Mouse (Mus musculus) forebrain, embryonic 14.5 days (tissue): ENCODE measurements around the gene Kitl. TPM values are rescaled to one million over a fixed set of nuclear protein-coding genes. Genes with fewer than 3 reads are reported as not detected.

Experiments used
- ATAC-seq: fragments of 200-750 bp; cut with Nextera tagmentation; 2 replicates; pipeline ENCODE4 v1.8.0; 2017; ENCODE audit warnings: mild to moderate bottlenecking, moderate library complexity
- DNase-seq: peaks from one replicate; pipeline ENCODE4 v3.0.0-alpha.2; 2015; ENCODE audit warnings: low spot score
- H3K27ac ChIP-seq: fragments of 300-500 bp; sonication (generic); 2 replicates; pipeline ENCODE4 v1.5.1; 2014; ENCODE audit warnings: low read depth, mild to moderate bottlenecking, control low read depth, low read length, moderate library complexity
- H3K27me3 ChIP-seq: fragments of 300-500 bp; sonication (generic); replicated peaks from 2 replicates; pipeline ENCODE4 v1.6.1; 2014; ENCODE audit warnings: low read length, control low read depth, mixed read lengths; ENCODE audit not compliant: control insufficient read depth, insufficient read depth
- H3K36me3 ChIP-seq: fragments of 300-500 bp; sonication (generic); 2 replicates; pipeline ENCODE4 v1.6.1; 2014; ENCODE audit warnings: low read length, control low read depth; ENCODE audit not compliant: control insufficient read depth, insufficient read depth
- H3K4me1 ChIP-seq: fragments of 300-500 bp; sonication (generic); 2 replicates; pipeline ENCODE4 v1.6.1; 2014; ENCODE audit warnings: antibody characterized with exemption, low read length, control low read depth; ENCODE audit not compliant: control insufficient read depth, insufficient read depth
- H3K4me2 ChIP-seq: fragments of 300-500 bp; sonication (generic); 2 replicates; pipeline ENCODE4 v1.6.1; 2014; ENCODE audit warnings: mild to moderate bottlenecking, control low read depth, low read length
- H3K4me3 ChIP-seq: fragments of 300-500 bp; sonication (generic); 2 replicates; pipeline ENCODE4 v1.5.1; 2014; ENCODE audit warnings: low read depth, low read length, control low read depth
- H3K9ac ChIP-seq: fragments of 300-500 bp; sonication (generic); 2 replicates; pipeline ENCODE4 v1.6.1; 2014; ENCODE audit warnings: mild to moderate bottlenecking, low read length, control low read depth, moderate library complexity
- H3K9me3 ChIP-seq: fragments of 300-500 bp; sonication (generic); replicated peaks from 2 replicates; pipeline ENCODE4 v1.6.1; 2016; ENCODE audit warnings: low read length, control low read depth, mixed read lengths; ENCODE audit not compliant: control insufficient read depth
- WGBS: fragments of 180-500 bp; shearing (Covaris S2); extraction: QIAGEN DNeasy Blood & Tissue Kit; methylation state at CpG from one replicate; pipeline ENCODE4 v1.1.7; 2014; 5-methylcytosine and 5-hydroxymethylcytosine counted together
- polyA plus RNA-seq: library from polyadenylated mRNA; unstranded; fragments of >200 nt; fragmentation: Nextera tagmentation; extraction: Ambion mirVana; gene quantifications from 2 replicates; pipeline ENCODE4 v1.2.1, GENCODE M21; 2014

Kitl gene
- polyA plus RNA-seq, result 59.4 and 83.6 TPM in 2 replicates

- Histone ChIP-seq H3K27ac (peak within 1 kb of the TSS; percentile 54), H3K4me2 (peak within 1 kb of the TSS; percentile 94), H3K27me3 (peaks cover 9% of the 10 kb centered on the region), H3K9me3 (no peaks in the 10 kb centered on the region), H3K36me3 (no peaks in the 10 kb centered on the region), H3K9ac (peak within 1 kb of the TSS; percentile 74), H3K4me3 (peak within 1 kb of the TSS; percentile 72), H3K4me1 (peaks cover 14% of the 10 kb centered on the region)
- peak; percentile 83 for ATAC-seq
- peak; percentile 78 for DNase-seq
- WGBS, result under 1% methylated on average over 66 of the region's 70 CpGs
Observed at GRCm38 (mm10) chr10:100015370-100016325, at the start of gene Kitl. Gene Kitl (plus strand): TSS chr10:100015630.

GRCm38 (mm10) chr10:99972866-99973265 lies 42.6 kb upstream of the Kitl start:
- Histone ChIP-seq H3K9ac (no peak overlapping the region), H3K9me3 (no peaks in the 10 kb centered on the region), H3K36me3 (no peaks in the 10 kb centered on the region), H3K4me3 (no peak overlapping the region), H3K27ac (no peak overlapping the region), H3K4me1 (no peaks in the 10 kb centered on the region), H3K4me2 (no peak overlapping the region), H3K27me3 (no peaks in the 10 kb centered on the region)
- no peak for DNase-seq
- WGBS, result 68% methylated on average over 8 of the region's 8 CpGs
- no peak for ATAC-seq

- H3K4me1 ChIP-seq, result no peaks in the 10 kb centered on the region
- no peak overlapping the region for H3K4me2 ChIP-seq
- H3K27ac ChIP-seq, result no peak overlapping the region
- H3K36me3 ChIP-seq, result no peaks in the 10 kb centered on the region
- 87% methylated on average over 3 of the region's 3 CpGs for WGBS
- no peak overlapping the region for H3K9ac ChIP-seq
- H3K27me3 ChIP-seq, result no peaks in the 10 kb centered on the region
- no peaks in the 10 kb centered on the region for H3K9me3 ChIP-seq
- DNase-seq (no peak), ATAC-seq (no peak)
- no peak overlapping the region for H3K4me3 ChIP-seq
Observed at GRCm38 (mm10) chr10:99980096-99980495, 35.3 kb upstream of the Kitl start.

DNA sequence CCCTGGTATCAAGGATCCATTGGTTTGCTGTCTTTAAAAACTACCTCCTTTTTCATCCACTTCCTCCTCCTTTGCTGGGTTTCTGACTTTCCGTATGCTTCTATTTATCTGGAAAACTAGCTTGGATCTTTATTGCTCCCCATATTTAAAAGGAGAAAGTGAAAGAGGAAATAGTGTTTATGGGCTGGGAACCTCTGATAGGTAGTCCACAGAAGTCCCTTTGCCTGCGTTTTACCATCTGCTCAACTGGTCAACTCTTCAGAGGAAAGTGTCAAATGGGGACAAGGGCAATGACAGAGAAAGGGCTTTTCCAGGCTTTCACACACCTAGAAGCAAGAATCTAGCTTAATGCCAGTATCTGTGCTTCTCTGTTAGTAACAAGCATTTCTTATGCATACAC lies 34.5 kb upstream of the Kitl start:
- Histone ChIP-seq H3K9ac (no peak overlapping the region), H3K4me2 (no peak overlapping the region), H3K27ac (no peak overlapping the region), H3K4me3 (no peak overlapping the region), H3K4me1 (no peaks in the 10 kb centered on the region), H3K27me3 (no peaks in the 10 kb centered on the region), H3K36me3 (no peaks in the 10 kb centered on the region), H3K9me3 (no peaks in the 10 kb centered on the region)
- DNase-seq (no peak), ATAC-seq (no peak)
- WGBS, result 95% methylated on average over 2 of the region's 2 CpGs

DNA sequence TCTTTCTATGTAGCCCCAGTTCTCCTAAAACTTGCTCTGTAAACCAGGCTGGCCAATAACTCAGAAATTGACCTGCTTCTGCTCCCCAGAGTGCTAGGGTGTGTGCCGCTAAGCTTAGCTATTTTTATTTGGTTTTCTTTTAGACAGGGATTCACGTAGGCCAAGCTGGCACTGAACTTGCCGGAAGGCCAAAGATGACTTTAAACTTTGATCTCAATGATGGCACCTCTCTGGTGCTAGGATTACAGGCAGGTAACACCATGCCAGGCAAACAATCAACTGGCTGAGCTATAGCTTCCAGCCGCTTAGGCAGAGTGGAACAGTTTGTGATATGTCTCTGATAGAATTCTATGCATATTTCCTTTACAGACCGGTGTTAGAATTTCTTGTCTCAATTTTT lies 33.5 kb upstream of the Kitl start:
- DNase-seq (no peak), ATAC-seq (no peak)
- Histone ChIP-seq H3K4me3 (no peak overlapping the region), H3K36me3 (no peaks in the 10 kb centered on the region), H3K27ac (no peak overlapping the region), H3K9ac (no peak overlapping the region), H3K27me3 (no peaks in the 10 kb centered on the region), H3K4me1 (no peaks in the 10 kb centered on the region), H3K4me2 (no peak overlapping the region), H3K9me3 (no peaks in the 10 kb centered on the region)
- 90% methylated on average over 5 of the region's 5 CpGs for WGBS

DNA sequence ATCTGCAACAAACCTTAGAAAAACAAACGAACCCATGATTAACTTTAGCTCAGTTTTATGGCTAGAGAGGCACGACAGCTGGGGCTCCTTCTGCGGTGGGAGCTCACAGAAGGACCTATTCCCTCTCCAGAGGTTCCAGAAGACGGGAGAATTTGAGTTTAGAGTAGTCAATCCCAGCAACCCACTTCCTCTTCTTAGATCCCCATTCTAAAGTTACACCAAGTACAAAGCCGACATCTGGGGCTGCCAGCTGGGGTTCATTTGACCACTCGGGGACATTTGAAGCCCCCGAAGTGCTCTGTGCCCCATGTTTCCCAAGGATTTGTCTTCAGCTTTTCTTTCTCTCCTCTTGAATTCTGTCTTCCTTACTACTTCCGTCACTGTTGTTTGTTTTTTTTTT lies 28.7 kb upstream of the Kitl start:
- no peak for ATAC-seq
- no peaks in the 10 kb centered on the region for H3K9me3 ChIP-seq
- no peak overlapping the region for H3K27ac ChIP-seq
- no peak for DNase-seq
- H3K4me1 ChIP-seq, result no peaks in the 10 kb centered on the region
- H3K36me3 ChIP-seq, result no peaks in the 10 kb centered on the region
- H3K4me3 ChIP-seq, result no peak overlapping the region
- no peak overlapping the region for H3K9ac ChIP-seq
- H3K4me2 ChIP-seq, result no peak overlapping the region
- H3K27me3 ChIP-seq, result no peaks in the 10 kb centered on the region
- WGBS, result 89% methylated on average over 8 of the region's 8 CpGs

GRCm38 (mm10) chr10:99989758-99990157 lies 25.7 kb upstream of the Kitl start:
- ATAC-seq (no peak), DNase-seq (no peak)
- H3K27me3 ChIP-seq, result no peaks in the 10 kb centered on the region
- no peaks in the 10 kb centered on the region for H3K36me3 ChIP-seq
- no peaks in the 10 kb centered on the region for H3K9me3 ChIP-seq
- no peaks in the 10 kb centered on the region for H3K4me1 ChIP-seq
- no peak overlapping the region for H3K4me3 ChIP-seq
- H3K4me2 ChIP-seq, result no peak overlapping the region
- no peak overlapping the region for H3K9ac ChIP-seq
- H3K27ac ChIP-seq, result no peak overlapping the region

- no peaks in the 10 kb centered on the region for H3K27me3 ChIP-seq
- H3K9ac ChIP-seq, result no peak overlapping the region
- H3K27ac ChIP-seq, result no peak overlapping the region
- H3K36me3 ChIP-seq, result no peaks in the 10 kb centered on the region
- H3K9me3 ChIP-seq, result no peaks in the 10 kb centered on the region
- H3K4me1 ChIP-seq, result no peaks in the 10 kb centered on the region
- no peak for DNase-seq
- 78% methylated on average over 9 of the region's 9 CpGs for WGBS
- ATAC-seq, result no peak
- H3K4me2 ChIP-seq, result no peak overlapping the region
- no peak overlapping the region for H3K4me3 ChIP-seq
Observed at GRCm38 (mm10) chr10:99992121-99992520, 23.3 kb upstream of the Kitl start.

DNA sequence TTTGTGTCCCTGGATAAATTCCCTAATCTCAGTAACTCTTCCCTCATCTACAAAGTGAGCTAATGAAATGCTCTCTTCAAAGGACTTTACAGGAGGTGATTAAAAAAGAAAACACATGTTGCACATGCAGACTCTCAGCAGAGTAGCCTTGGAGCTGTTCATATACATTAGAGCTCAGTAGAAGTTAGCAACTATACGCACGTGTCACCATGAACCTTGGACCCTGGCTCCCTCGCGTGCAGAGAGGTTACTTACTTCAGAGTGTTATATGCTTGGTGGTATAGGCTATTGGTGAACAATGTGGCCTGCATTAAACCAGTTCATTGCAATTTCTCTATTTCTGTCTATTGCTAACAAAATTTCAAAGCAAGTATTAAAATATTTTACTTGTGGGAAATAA lies 14.0 kb upstream of the Kitl start:
- Histone ChIP-seq H3K9me3 (no peaks in the 10 kb centered on the region), H3K4me2 (no peak overlapping the region), H3K36me3 (no peaks in the 10 kb centered on the region), H3K27me3 (no peaks in the 10 kb centered on the region), H3K4me1 (no peaks in the 10 kb centered on the region), H3K9ac (no peak overlapping the region), H3K4me3 (no peak overlapping the region), H3K27ac (no peak overlapping the region)
- no peak for ATAC-seq
- DNase-seq, result no peak
- 86% methylated on average over 4 of the region's 4 CpGs for WGBS
